Mouse (Mus musculus): ENCODE results near the gene Clhc1. TPM values are rescaled to one million over a fixed set of nuclear protein-coding genes. Genes with fewer than 3 reads are reported as not detected.

Gene Clhc1
- 0.05 and 0.07 TPM in 2 replicates for polyA plus RNA-seq (2015; fragmentation: Nextera tagmentation; extraction: Ambion mirVana)

- Histone ChIP-seq H3K27ac (peak within 1 kb of the TSS; percentile 81), H3K9me3 (replicated peaks) (no peaks in the 10 kb centered on the region), H3K4me2 (peak within 1 kb of the TSS; percentile 87), H3K4me3 (replicated peaks) (peak within 1 kb of the TSS; percentile 78), H3K9ac (peak within 1 kb of the TSS; percentile 89), H3K27me3 (no peaks in the 10 kb centered on the region), H3K4me1 (replicated peaks) (peaks cover 19% of the 10 kb centered on the region), H3K36me3 (peaks cover 35% of the 10 kb centered on the region)
- under 1% methylated on average over 46 of the region's 46 CpGs for WGBS (ENCODE audit: insufficient replicate concordance)
- peak; percentile 96 for ATAC-seq (ENCODE audit: low read depth)
- peak; percentile 87 for DNase-seq
These were observed at the start of gene Clhc1, which contains the start of gene Rps27a for GRCm38 (mm10) chr11:29547752-29548503. Clhc1 (plus strand) TSS chr11:29547950. Rps27a (minus strand) TSS chr11:29548109.

GRCm38 (mm10) chr11:29503948-29504893 is 43.5 kb upstream of the Clhc1 start:
- Histone ChIP-seq H3K4me2 (0 out of 2 replicates have a peak overlapping the region, but pooled peaks have one; percentile 26), H3K9me3 (replicated peaks) (no peaks in the 10 kb centered on the region), H3K4me3 (replicated peaks) (no peak overlapping the region), H3K27me3 (no peaks in the 10 kb centered on the region), H3K36me3 (peaks cover 7% of the 10 kb centered on the region), H3K27ac (peak overlapping the region; percentile 68), H3K4me1 (replicated peaks) (peaks cover 18% of the 10 kb centered on the region), H3K9ac (no peak overlapping the region)
- ATAC-seq (ENCODE audit: low read depth) (peak; percentile 92), DNase-seq (no peak)
- WGBS (ENCODE audit: insufficient replicate concordance), result 57% methylated on average over 10 of the region's 10 CpGs

GRCm38 (mm10) chr11:29504899-29505625 is 42.7 kb upstream of the Clhc1 start:
- peak; percentile 60; the same call in 1 of the 2 replicates for ATAC-seq (ENCODE audit: low read depth)

GRCm38 (mm10) chr11:29509421-29509820 is 38.3 kb upstream of the Clhc1 start:
- no peak overlapping the region for H3K9ac ChIP-seq
- H3K4me2 ChIP-seq, result no peak overlapping the region
- H3K27me3 ChIP-seq, result no peaks in the 10 kb centered on the region
- WGBS (ENCODE audit: insufficient replicate concordance), result 84% methylated on average over 1 of the region's 1 CpGs
- peaks cover 20% of the 10 kb centered on the region for H3K36me3 ChIP-seq
- H3K9me3 ChIP-seq (replicated peaks), result no peaks in the 10 kb centered on the region
- ATAC-seq (ENCODE audit: low read depth), result no peak
- no peak overlapping the region for H3K4me3 ChIP-seq (replicated peaks)
- no peak overlapping the region for H3K27ac ChIP-seq
- no peak for DNase-seq
- peaks cover 25% of the 10 kb centered on the region for H3K4me1 ChIP-seq (replicated peaks)

More at GRCm38 (mm10) chr11:29504899-29505625, 42.7 kb upstream of the Clhc1 start:
- no peak for DNase-seq
- peak overlapping the region; percentile 68 for H3K27ac ChIP-seq
- 44% methylated on average over 2 of the region's 2 CpGs for WGBS (ENCODE audit: insufficient replicate concordance)
- peak overlapping the region; percentile 26; the same call in 1 of the 2 replicates for H3K4me2 ChIP-seq
- no peaks in the 10 kb centered on the region for H3K9me3 ChIP-seq (replicated peaks)
- H3K4me3 ChIP-seq (replicated peaks), result no peak overlapping the region
- no peaks in the 10 kb centered on the region for H3K27me3 ChIP-seq
- peaks cover 7% of the 10 kb centered on the region for H3K36me3 ChIP-seq
- no peak overlapping the region for H3K9ac ChIP-seq
- H3K4me1 ChIP-seq (replicated peaks), result peaks cover 18% of the 10 kb centered on the region

- 79% methylated on average over 4 of the region's 4 CpGs for WGBS (ENCODE audit: insufficient replicate concordance)
These were observed 34.8 kb upstream of the Clhc1 start for GRCm38 (mm10) chr11:29512818-29513535.

GRCm38 (mm10) chr11:29514325-29514681 is 33.4 kb upstream of the Clhc1 start:
- no peaks in the 10 kb centered on the region for H3K9me3 ChIP-seq (replicated peaks)
- no peak for DNase-seq
- peak overlapping the region; percentile 77 for H3K4me2 ChIP-seq
- H3K4me1 ChIP-seq (replicated peaks), result peaks cover 24% of the 10 kb centered on the region
- H3K9ac ChIP-seq, result peak overlapping the region; percentile 82
- H3K27me3 ChIP-seq, result 0 out of 2 replicates have a peak, but pooled peaks cover 3% of the 10 kb centered on the region
- ATAC-seq (ENCODE audit: low read depth), result no peak
- WGBS (ENCODE audit: insufficient replicate concordance), result 6% methylated on average over 10 of the region's 10 CpGs
- peak overlapping the region; percentile 75 for H3K4me3 ChIP-seq (replicated peaks)
- peak overlapping the region; percentile 81 for H3K27ac ChIP-seq
- H3K36me3 ChIP-seq, result peaks cover 20% of the 10 kb centered on the region

More at GRCm38 (mm10) chr11:29512818-29513535, 34.8 kb upstream of the Clhc1 start:
- no peak overlapping the region for H3K4me2 ChIP-seq
- DNase-seq, result no peak
- peaks cover 20% of the 10 kb centered on the region for H3K36me3 ChIP-seq
- no peak overlapping the region for H3K27ac ChIP-seq
- ATAC-seq (ENCODE audit: low read depth), result no peak
- H3K9ac ChIP-seq, result no peak overlapping the region
- no peak overlapping the region for H3K4me3 ChIP-seq (replicated peaks)
- H3K27me3 ChIP-seq, result no peaks in the 10 kb centered on the region
- no peaks in the 10 kb centered on the region for H3K9me3 ChIP-seq (replicated peaks)
- peaks cover 24% of the 10 kb centered on the region for H3K4me1 ChIP-seq (replicated peaks)

- ATAC-seq (ENCODE audit: low read depth) (peak; percentile 100), DNase-seq (peak; percentile 93)
- H3K27me3 ChIP-seq, result 0 out of 2 replicates have a peak, but pooled peaks cover 3% of the 10 kb centered on the region
- H3K36me3 ChIP-seq, result peaks cover 20% of the 10 kb centered on the region
- H3K4me1 ChIP-seq (replicated peaks), result peaks cover 24% of the 10 kb centered on the region
- H3K9ac ChIP-seq, result peak within 1 kb of the TSS; percentile 82
- H3K27ac ChIP-seq, result peak within 1 kb of the TSS; percentile 81
- peak within 1 kb of the TSS; percentile 75 for H3K4me3 ChIP-seq (replicated peaks)
- H3K4me2 ChIP-seq, result peak within 1 kb of the TSS; percentile 77
- WGBS (ENCODE audit: insufficient replicate concordance), result under 1% methylated on average over 40 of the region's 40 CpGs
- no peaks in the 10 kb centered on the region for H3K9me3 ChIP-seq (replicated peaks)
These were observed 32.9 kb upstream of the Clhc1 start, which contains the start of gene Prorsd1 for GRCm38 (mm10) chr11:29514682-29515412. Prorsd1 (minus strand) TSS chr11:29515033.

GRCm38 (mm10) chr11:29525988-29526794 is 21.6 kb upstream of the Clhc1 start, which contains the start of gene Mtif2:
Mtif2 (plus strand) TSS chr11:29526408.
- peaks cover 21% of the 10 kb centered on the region for H3K4me1 ChIP-seq (replicated peaks)
- peaks cover 13% of the 10 kb centered on the region for H3K36me3 ChIP-seq
- 1% methylated on average over 47 of the region's 47 CpGs for WGBS (ENCODE audit: insufficient replicate concordance)
- peak within 1 kb of the TSS; percentile 79 for H3K9ac ChIP-seq
- peak; percentile 72 for DNase-seq
- peak within 1 kb of the TSS; percentile 80 for H3K27ac ChIP-seq
- H3K4me3 ChIP-seq (replicated peaks), result peak within 1 kb of the TSS; percentile 69
- no peaks in the 10 kb centered on the region for H3K27me3 ChIP-seq
- ATAC-seq (ENCODE audit: low read depth), result peak; percentile 97
- no peaks in the 10 kb centered on the region for H3K9me3 ChIP-seq (replicated peaks)
- H3K4me2 ChIP-seq, result peak within 1 kb of the TSS; percentile 71

GRCm38 (mm10) chr11:29538201-29538600 is 9.5 kb upstream of the Clhc1 start:
- Histone ChIP-seq H3K36me3 (peaks cover 68% of the 10 kb centered on the region), H3K9me3 (replicated peaks) (no peaks in the 10 kb centered on the region), H3K9ac (no peak overlapping the region), H3K4me3 (replicated peaks) (no peak overlapping the region), H3K27me3 (no peaks in the 10 kb centered on the region), H3K27ac (no peak overlapping the region), H3K4me2 (no peak overlapping the region), H3K4me1 (replicated peaks) (no peaks in the 10 kb centered on the region)
- DNase-seq (no peak), ATAC-seq (ENCODE audit: low read depth) (no peak)
- 77% methylated on average over 1 of the region's 1 CpGs for WGBS (ENCODE audit: insufficient replicate concordance)

All from liver, embryonic 13.5 days (tissue).